Mouse (Mus musculus) heart, adult 11 months (tissue): ENCODE measurements at regions not wholly inside any gene's neighbourhood (a gene's known extent, or its start where the extent isn't known, plus 50 kb on each side); places are given as distances from the start of the nearest gene placed in this dataset.
"Not testable (repeated sequence)": the region's sequence is repeated elsewhere in the genome, so short reads cannot be mapped to it uniquely, and the experiment has no call there.

Experiments used
- DNase-seq: peaks from one replicate; pipeline ENCODE4 v3.0.0; 2022

DNA sequence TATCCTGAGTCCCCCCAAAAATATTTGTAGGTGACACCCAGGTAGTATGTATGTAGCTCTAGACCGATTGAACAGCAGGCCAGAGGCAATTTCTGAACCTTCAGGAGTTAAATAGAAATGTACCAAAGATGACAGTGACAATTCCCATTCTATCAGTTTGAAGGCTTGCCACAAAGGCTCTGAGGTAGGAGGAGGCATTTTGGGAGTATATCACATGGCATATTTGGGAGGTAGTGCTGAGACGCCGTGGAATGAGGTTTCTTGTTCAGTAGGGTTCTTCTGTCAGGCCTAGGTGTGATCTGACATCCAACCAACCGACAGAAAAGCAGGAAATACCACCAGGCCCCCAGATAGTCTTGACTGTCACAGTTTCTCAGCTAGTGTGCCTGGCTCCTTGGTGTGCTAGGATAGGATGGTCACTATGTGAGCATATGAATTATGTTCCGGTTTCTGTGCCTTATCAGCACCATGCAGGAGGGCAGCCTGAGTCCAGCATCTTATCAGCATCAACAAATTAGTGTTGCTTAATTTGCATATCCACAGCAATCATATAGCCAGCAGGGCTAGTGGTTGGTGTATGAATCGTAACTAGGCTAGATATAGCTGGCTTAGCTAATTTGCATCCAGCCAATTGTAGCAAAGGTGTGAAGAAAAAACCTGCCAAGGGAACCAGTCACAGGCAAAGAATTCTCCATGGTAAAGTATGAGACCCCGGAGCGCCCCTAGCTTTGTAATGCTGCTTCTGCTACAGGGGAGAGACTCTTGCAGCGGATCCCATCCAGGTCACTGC, 136.3 kb upstream of the Bcor start:
- DNase-seq, result peak; percentile 31

DNA sequence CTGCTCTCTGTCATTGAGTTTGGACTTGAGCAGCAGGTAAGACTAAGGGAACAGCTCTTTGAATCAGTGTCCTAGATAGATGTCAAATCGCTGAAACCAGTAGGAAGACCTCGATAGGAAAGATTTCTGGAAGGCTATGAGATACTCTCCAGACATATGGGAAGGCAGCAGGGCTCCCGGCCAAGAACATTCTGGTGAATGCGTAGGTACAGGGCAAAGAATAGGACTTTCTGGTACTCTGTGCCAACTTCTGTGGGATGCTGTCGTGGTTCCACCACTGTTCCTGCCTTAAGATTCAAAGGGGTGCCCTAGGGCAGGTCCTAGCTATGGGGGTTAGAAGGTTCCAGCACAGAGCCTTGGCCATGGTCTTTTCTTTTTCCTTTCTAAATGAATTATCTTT, 138.5 kb upstream of the Bcor start:
- peak; percentile 16 for DNase-seq

DNA sequence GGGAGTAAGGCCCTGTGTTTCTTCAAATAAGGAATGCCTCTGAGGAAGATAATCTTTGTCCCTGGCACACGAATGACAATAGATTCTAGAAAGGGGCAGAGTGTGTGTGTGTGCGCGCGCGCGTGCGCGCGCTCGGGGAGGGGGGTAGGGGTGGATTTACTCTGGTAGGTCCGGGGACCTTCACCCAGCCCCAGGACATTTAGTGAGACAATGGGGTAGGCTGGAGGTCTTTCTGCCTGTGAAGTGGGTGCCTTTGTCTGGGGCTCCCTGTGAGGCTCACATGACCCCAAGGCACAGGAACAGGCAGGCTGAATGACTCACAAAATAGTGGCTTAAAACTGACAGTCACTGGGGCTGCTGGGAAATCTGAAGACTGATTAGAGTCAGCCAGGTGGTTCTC, 139.1 kb upstream of the Bcor start:
- peak; percentile 5 for DNase-seq

DNA sequence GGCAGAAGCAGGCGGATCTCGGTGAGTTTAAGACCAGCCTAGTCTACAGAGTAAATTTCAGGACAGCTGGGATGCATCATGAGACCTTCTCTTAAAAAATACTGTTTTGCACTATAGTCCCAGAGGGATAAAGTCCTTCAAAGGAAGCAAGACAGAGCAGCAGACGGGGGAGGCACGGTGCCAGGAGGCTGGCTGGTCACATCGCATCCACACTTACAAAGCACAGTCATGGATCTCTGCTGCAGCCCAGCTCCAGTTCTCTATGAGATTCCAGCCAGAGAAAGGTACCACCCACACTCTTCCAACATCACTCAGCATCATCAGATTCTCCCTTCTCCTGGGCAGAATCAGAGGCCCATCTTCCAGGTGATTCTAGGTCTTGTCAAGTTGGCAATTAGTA, 144.5 kb upstream of the Bcor start:
- peak; percentile 48 for DNase-seq

DNA sequence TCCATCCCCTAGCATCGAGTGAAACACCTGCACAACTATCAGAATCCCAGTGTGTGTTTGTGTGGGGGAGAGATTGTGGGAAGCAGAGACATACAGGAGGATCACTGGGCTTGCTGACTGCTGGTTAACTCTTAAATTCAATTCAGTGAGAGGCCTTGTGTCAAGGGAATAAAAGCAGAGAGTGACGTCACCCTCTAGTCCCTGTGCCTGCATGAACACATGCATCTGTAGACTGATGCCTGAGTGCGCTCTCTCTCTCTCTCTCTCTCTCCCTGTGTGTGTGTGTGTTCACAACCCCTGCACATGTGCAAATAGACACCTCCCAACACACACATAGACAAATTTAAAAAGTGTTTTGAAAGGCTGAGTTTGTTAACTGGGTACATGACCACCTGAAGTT, 146.8 kb upstream of the Bcor start:
- DNase-seq, result peak; percentile 2

DNA sequence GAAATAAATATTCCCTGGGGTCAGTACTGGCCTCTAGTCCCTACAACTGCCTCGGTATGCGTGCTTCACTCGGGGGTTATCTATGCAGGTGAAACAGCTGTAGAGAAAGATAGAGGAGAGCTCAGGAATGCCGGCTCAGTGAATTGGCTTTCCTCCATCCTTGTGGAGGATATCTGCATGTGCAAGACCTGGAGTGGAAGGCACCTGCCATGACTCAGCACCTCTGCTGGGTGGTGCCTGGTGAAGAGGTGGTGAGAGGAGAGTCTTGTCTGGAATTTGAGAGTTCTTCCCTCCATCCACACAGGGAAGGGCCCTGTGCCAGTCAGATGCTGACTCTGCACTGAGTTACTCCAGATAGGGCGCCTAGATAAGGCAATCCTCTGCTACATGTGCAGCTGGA, 152.4 kb upstream of the Bcor start:
- peak; percentile 60 for DNase-seq

DNA sequence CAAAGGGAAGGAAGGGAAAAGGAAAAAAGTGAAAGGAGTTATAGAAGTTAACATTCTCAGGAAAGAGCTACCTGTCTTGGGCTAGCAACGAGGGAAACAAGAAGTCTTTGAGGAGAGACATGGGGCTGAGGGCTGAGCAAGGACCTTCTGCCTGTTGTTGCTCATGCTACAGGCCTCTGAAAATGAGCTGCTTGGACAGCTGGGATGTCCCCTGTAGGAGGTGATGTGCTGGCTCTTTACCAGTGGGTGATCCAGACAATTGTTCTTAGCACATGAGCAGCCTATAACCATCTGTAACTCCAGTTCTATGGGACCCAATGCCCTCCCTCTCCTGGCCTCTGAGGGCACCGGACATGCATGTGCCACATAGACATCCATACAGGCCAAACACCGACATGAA, 155.5 kb upstream of the Bcor start:
- no peak for DNase-seq

DNA sequence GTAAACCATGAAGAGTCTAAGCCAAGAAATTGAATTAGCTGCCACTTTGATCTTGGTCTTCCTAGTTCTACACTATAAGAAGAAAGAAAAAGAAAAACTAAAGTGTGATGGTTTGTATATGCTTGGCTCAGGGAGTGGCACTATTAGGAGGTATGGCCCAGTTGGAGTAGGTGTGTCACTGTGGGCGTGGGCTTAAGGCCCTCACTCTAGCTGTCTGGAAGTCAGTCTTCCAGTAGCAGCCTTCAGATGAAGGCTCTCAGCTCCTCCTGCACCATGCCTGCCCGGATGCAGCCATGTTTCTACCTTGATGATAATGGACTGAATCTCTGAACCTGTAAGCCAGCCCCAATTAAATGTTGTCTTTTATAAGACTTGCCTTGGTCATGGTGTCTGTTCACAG, 157.3 kb upstream of the Bcor start:
- DNase-seq, result not testable (repeated sequence)

DNA sequence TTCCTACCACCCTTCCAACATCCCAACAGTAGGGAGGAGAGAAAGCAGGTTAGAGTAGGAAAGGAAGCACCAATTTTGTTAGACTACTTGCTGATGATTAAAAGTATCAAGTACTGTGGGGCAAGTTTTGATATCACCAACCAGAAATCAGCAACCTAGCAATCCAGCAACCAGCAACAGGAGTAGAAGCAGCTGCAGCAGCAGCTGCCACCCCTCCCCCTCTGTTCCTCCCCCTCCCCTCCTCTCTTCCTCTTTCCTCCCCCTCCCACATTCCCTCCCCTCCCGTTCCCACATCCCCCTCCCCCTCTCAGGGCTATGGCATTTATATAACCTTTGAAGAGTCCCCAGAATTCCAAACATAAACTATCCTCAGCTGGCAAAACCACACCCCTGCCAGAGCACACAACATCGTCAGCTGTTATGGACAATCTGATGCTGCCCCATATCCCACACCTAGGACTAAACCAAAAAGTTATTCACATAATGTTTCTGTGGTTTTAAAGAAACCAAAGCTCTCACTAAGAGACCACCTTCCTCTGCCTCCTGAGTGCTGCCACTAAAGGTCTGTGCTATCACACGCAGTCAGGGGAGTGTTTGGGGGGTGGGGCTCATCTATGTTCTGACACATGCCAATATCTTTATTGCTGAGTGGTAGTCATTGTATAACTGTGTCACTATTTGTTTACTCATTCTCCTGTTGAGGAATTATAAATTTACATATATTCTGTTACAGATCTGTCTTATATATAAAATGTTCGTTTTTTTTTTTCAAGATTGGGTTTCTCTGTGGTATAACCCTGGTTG, 158.9 kb upstream of the Bcor start:
- no peak for DNase-seq

DNA sequence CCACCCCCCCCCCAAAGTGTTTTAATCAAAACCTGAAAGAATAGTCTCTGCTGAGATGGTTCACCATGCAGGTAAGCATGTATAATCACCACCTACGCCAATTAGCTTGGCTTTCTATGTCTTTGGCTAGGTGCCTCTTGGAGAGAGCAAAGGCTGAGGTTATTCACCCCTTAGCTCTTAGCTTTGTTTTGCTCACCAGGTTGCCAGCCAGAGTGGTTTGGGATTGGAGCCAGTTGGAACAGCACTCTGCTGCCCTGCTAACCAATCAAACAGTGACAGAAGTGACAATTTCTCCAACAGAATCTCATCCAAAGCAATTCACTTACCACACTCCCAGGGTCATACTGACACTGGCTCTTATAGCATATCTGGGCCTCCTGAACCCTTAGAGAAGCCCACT, 162.3 kb upstream of the Bcor start:
- DNase-seq, result peak; percentile 91

DNA sequence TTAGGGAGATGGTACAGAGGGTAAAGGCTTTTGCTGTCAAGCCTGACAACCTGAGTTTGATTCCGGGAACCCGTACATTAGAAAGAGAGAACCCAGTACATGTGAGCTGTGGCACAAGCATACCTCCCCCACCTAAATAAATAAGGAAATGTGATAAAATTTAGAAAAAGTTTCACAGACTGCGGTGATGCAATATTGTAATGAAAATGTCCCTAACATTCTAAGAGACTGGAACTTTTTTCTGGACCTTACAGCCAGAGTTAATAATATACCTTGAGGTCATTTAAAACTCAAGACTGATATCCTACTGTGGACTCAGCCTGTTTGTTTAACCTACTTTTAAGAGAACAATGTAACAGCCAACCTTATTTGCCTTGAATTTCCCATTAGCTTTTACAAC, 163.1 kb upstream of the Bcor start:
- no peak for DNase-seq

DNA sequence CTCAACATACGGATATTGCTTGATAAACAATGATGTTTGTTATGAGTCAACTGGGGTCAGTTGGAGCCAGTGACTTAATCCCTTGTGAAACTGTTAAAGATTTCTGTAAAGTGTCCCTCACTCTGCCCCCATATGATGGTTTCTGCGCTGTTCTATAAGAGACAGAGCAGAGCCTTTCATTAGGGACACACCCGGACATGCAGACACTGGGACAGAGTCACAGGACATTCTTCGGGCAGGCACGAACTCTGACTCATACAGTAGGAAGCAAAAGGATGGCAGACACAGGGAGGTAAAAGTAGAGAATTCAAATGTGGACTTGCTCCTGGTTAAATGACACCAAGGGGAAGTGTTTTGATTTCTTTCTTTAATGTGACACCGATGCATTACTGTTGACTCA, 163.7 kb upstream of the Bcor start:
- DNase-seq, result no peak

DNA sequence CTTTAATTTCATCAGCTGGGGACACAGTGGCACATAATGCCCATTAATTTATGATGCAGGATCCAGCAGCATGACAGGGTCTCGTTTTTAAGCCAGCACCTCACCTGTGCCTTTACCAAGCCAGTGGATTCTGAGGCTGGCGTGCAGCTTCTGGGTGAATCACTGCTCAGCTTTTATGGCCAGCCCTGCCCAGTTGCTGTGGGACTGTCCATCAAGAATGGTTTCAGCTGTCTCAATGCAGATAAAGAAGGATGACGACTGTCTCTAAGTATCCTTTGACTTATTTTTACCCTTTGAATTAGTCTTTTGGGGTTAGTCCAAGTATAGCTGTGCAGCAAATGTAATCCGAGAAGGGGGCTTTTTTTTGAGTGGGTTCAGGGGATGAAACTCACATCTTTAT, 167.3 kb upstream of the Bcor start:
- DNase-seq, result peak; percentile 43

DNA sequence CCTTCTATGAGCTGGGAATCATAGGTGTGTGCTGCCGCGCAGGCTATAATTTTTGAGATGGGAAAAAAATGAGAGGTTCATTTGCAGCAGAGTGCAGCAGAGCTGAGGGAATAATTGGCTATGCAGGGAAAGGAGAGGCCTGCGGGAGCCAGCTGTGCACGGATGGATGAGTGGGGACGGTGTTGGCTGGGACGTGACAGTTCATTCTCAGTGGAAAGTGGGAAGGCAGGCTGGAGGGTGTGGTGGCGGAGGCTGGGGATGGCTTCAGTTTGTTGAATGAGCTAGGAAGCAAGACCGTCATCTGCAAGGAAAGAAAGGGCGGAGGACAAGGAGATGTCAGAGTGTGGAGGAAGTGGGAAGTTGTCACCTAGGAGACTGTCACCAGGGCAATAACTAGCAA, 180.4 kb upstream of the Bcor start:
- peak; percentile 66 for DNase-seq

DNA sequence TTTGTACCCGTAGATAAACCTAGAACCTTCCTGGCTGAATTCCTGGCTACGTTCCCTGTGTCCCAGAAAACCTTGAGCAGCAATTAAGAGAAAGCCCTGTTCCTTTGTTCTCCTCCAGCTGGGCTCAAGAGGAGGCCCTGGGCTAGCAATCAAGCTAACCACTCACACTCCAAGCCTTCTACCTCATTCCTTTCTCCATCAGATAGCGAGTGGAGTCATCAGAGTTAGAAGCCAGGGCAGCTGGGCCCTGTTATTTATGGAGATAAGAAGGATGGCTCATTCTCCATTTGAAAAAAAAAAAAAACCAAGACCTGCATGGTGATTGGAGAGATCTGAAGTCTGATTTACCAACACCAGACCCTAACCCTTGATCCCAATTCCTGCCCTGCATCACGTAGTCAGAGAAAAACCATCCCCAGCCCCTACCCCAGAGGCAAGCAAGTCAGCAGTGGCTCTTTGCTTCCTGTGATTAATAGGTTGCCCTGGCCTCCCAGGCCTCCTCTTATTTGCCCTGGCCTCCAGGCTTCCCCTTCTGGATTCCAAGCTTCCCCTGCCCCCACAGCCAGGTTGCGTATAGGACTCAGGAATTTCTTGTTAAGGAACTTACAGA, 181.3 kb upstream of the Bcor start:
- DNase-seq, result peak; percentile 75

DNA sequence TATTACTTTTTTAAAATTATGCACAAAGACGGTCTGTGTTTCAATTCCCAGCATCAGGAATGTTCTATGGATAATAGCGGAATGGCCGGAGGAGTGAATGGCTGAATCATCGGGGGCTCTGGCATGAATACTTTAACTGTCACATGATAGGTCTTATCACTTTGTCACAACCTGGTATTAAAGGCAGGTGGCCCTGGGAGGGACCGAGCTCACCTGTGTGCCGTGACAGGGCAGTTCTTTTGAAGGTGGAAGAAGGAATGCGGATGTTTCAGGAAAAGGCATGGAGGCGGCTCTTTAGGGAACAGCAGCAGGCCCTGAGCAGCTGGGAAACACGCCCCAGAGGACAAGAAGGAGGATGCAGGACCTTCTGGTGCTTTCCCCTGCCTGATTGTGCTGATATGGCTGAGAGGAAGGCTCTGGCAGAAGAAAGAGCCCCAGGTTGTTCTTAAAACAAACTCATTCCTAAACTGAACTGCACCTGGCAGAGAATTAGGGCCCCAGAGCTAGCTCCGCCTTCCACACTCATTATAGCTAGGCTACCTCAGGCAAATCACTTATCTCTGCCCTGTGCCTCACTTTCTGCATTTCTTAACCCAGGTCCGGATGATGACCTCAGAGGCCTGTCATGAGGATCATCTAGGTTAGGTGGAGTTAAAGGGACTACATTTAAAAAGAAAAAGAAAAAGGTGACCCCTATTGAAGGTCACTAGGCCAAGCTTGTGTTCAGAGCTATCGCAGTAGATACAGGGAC, 184.8 kb upstream of the Bcor start:
- peak; percentile 64 for DNase-seq

DNA sequence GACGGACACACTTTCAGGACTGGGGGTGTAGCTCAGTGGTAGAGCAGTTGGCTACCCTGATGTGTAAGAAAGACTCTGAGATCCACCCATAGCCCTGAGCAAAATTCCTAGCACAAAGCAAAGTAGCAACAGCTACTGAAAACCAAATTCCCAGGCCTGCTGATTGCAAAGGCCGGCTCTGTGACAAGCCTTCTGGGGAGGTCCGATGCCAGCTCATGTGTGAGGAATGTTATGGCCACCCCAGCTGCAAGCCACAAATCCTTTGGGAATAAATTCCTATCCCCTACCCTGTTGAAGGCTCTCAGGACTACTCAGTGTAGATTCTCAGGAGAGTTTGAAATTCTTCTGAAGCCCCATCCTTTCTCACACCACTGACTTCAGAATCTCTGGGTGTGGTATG, 186.7 kb upstream of the Bcor start:
- peak; percentile 18 for DNase-seq

DNA sequence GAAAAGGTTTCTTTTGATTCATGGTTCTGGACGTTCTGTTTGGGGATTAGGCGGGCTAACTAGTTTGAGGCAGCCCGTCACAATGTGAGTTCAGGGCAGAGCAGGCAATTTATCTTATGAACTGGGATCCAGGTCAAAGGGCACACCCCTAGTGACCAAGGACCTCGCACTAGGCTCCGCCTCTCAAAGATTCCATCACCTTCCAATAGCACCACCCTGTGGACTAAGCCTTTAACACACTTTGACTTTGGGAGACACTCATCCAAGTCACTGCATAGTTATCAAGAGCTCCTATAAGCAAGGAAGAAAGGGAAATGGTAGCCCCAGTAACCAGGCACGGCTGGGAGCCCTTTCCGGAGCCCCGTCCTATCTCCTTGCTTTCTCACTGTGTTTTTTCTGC, 188.0 kb upstream of the Bcor start:
- DNase-seq, result peak; percentile 53

DNA sequence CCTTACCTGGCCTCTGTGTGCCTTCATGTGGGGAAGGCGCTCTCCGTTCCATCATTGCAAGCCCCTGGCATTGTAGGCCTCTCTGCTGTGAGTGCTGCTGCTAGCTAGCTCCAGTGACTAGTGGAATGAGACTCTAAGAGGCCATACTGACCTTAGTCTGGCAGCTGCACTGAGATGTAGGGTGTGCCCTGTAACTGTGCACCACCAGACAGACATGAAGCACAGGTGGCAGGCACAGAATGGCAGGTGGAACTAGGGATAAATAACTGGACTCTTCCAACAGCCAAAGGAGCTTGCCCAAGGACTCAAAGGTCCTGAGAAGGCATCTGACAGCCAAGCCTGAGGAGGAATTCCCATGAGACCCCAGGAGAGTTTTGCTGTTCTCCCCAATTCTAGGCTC, 194.7 kb upstream of the Bcor start:
- DNase-seq, result peak; percentile 17

DNA sequence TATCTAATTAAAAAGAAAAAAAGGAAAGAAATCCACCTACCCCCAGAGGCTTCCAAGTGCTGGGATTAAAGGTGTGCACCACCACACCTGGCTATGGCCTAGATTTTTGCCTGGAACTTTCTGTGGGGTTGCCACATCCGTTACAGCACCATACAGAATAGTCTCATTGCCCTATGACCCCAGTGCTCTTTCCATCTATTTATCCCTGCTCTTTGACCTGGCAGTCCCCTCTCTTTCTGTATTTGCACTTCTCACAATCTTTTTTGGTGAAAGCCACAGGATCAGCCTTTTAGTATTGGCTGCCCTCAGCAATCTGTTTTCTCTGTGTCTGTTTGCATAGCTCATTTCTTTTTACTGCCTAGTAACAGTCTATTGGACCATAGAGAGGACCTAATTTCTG, 197.9 kb upstream of the Bcor start:
- DNase-seq, result no peak

DNA sequence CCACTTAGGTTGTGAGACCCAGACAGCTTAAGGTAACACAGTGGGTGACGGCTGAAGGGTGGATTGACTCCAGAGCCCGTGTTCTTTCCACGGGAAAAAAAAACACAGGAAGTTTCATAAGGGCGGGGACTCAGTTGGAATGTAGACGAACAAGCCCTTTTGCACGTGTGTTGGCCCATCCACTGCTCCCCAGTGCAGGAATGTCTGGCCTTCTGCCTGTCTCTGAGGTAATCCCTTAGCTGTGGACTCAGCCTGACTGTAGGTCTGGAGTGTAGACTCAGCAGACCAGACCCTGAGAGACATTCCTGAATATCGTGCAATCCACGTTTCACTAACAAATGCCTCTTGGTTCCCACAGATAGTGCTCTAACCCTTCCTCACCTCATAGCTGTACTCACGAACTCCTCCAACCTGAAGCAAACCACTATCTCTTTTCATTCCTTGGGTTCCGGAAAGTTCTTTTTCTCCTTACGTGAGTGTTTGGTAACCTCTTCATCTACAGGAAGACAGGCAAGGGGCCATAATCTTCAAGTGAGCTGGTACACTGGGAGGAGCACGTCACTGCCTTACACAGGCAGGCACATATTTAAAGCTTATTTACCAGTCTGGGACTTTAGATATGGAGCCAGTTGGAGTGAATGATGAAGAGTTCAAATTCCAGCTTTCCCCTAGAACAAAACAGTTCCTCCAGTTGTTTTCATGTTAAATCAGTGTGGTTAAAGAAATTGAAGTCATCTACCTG, 205.6 kb upstream of the Bcor start:
- peak; percentile 94 for DNase-seq

DNA sequence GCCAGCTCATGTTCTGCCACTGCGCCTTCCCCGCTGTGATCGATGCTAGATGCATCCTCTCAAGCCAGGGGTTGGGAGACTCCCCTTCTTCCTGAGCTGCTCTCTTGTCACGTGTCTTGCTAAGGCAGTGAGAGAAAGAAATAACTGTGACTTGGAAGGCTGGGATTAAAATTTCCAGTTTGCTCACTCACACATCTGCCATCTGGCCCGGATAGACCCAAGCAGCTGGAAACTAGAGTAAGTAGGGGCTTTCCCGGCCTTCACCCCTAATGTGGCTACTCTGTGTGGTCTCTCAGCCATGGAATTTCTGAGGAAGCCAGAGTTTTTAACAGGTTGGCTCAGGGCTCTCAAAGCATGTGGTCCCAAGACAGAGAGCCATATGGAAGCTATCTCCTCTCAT, 206.6 kb upstream of the Bcor start:
- DNase-seq, result peak; percentile 91

DNA sequence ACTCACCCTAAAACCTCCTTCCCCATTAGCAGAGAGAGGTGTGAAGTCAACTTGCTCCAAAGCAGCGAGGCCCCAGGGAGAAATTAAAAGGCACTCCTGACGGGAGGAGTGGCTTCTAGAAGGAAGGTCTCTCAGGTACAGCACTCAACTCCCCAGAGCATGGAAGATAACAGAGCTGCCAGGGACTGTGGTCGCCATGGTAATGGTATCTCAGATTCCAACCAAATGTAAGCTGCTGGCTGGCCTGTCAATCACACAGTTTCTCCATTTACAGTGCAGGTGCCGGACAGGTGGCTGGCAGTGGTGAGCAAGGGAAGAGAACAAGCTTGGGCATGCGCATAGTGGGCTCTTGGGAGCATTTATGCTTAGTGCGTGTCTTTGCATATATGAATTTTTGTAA, 213.5 kb upstream of the Bcor start:
- peak; percentile 55 for DNase-seq
